Comparison of ENCODE assay signal across 8 mouse cellular contexts in genomic region chr4:45106409-45106808, GRCm38 (mm10). TPM values are rescaled to one million over a fixed set of nuclear protein-coding genes. Genes with fewer than 3 reads are reported as not detected.
A peak's percentile ranks its signal among the peaks of the same experiment; 100 is the strongest.
DNase-seq lines count a peak whose midpoint lies in the region; ATAC-seq lines count a peak whose summit lies in the region.

No protein-coding gene starts in this region.

- peak overlapping the region; percentile 81; the same call in 1 of the 2 replicates for H3K9ac ChIP-seq in kidney, embryonic 15.5 days
- no peak overlapping the region for H3K9ac ChIP-seq in hindbrain, embryonic 16.5 days (ENCODE audit: low read depth, low read length)
- H3K9ac ChIP-seq in midbrain, embryonic 16.5 days (ENCODE audit: low read depth, low read length): no peak overlapping the region

- peaks cover 41% of the 10 kb centered on the region for H3K36me3 ChIP-seq in kidney, embryonic 15.5 days
- H3K36me3 ChIP-seq in hindbrain, embryonic 16.5 days (ENCODE audit: control insufficient read depth, insufficient read depth, low read length): 0 out of 2 replicates have a peak, but pooled peaks cover 10% of the 10 kb centered on the region
- peaks cover 8% of the 10 kb centered on the region; the same call in 1 of the 2 replicates for H3K36me3 ChIP-seq in midbrain, embryonic 16.5 days (ENCODE audit: control insufficient read depth, insufficient read depth, low read length)

- H3K27ac ChIP-seq in kidney, embryonic 15.5 days: no peak overlapping the region
- no peak overlapping the region for H3K27ac ChIP-seq in hindbrain, embryonic 16.5 days (ENCODE audit: low read depth, low read length)
- no peak overlapping the region for H3K27ac ChIP-seq in midbrain, embryonic 16.5 days (ENCODE audit: low read length)

- 80% methylated on average over 5 of the region's 5 CpGs for WGBS in kidney, embryonic 15.5 days
- WGBS in hindbrain, embryonic 16.5 days: 67% methylated on average over 5 of the region's 5 CpGs
- 72% methylated on average over 5 of the region's 5 CpGs for WGBS in midbrain, embryonic 16.5 days

- no peaks in the 10 kb centered on the region for H3K9me3 ChIP-seq in kidney, embryonic 15.5 days (replicated peaks)
- no peaks in the 10 kb centered on the region for H3K9me3 ChIP-seq in hindbrain, embryonic 16.5 days (ENCODE audit: control insufficient read depth, low read length)
- no peaks in the 10 kb centered on the region for H3K9me3 ChIP-seq in midbrain, embryonic 16.5 days (replicated peaks; ENCODE audit: control insufficient read depth, low read length, poor library complexity, severe bottlenecking)

- DNase-seq in kidney, adult 9 months: no peak
- peak; percentile 37 for DNase-seq in NIH3T3 (ENCODE audit: low read depth)
- DNase-seq in cerebellum, postnatal 10 days: no peak
- DNase-seq in left cerebral cortex, adult 8-10 months (ENCODE audit: low spot score in 2 of 2): no peak
- no peak for DNase-seq in thymus, postnatal 36 days

- no peak for ATAC-seq in kidney, embryonic 15.5 days (replicated peaks; ENCODE audit: low FRiP score)
- ATAC-seq in hindbrain, embryonic 16.5 days: no peak
- no peak for ATAC-seq in midbrain, embryonic 16.5 days

- peaks cover 13% of the 10 kb centered on the region for H3K4me1 ChIP-seq in kidney, embryonic 15.5 days
- H3K4me1 ChIP-seq in hindbrain, embryonic 16.5 days (ENCODE audit: control insufficient read depth, insufficient read depth, low read depth, low read length): peaks cover 10% of the 10 kb centered on the region
- peaks cover 11% of the 10 kb centered on the region for H3K4me1 ChIP-seq in midbrain, embryonic 16.5 days (ENCODE audit: control insufficient read depth, insufficient read depth, low read length)

- H3K4me3 ChIP-seq in kidney, embryonic 15.5 days (replicated peaks): peak overlapping the region; percentile 81
- H3K4me3 ChIP-seq in hindbrain, embryonic 16.5 days (ENCODE audit: low read length): no peak overlapping the region
- H3K4me3 ChIP-seq in midbrain, embryonic 16.5 days (ENCODE audit: low read depth, low read length): no peak overlapping the region

- no peaks in the 10 kb centered on the region for H3K27me3 ChIP-seq in kidney, embryonic 15.5 days
- no peaks in the 10 kb centered on the region for H3K27me3 ChIP-seq in hindbrain, embryonic 16.5 days (replicated peaks; ENCODE audit: control insufficient read depth, insufficient read depth, low read length)
- no peaks in the 10 kb centered on the region for H3K27me3 ChIP-seq in midbrain, embryonic 16.5 days (ENCODE audit: control insufficient read depth, insufficient read depth, low read depth, low read length)

- H3K4me2 ChIP-seq in kidney, embryonic 15.5 days: peak overlapping the region; percentile 77
- peak overlapping the region; percentile 63; the same call in 1 of the 2 replicates for H3K4me2 ChIP-seq in hindbrain, embryonic 16.5 days (ENCODE audit: low read length)
- peak overlapping the region; percentile 89; the same call in 1 of the 2 replicates for H3K4me2 ChIP-seq in midbrain, embryonic 16.5 days (ENCODE audit: low read length)

RNA-seq across cellular contexts. Expression of gene Tomm5, which starts 1.5 kb away (rescaled TPM):
- polyA plus RNA-seq in kidney, embryonic 15.5 days (2015; fragmentation: Nextera tagmentation; extraction: Ambion mirVana): 247 and 270 TPM in 2 replicates
- 154 and 185 TPM in 2 replicates for polyA plus RNA-seq in hindbrain, embryonic 16.5 days (2015; fragmentation: Nextera tagmentation; extraction: Ambion mirVana)
- 139 and 150 TPM in 2 replicates for polyA plus RNA-seq in midbrain, embryonic 16.5 days (2015; fragmentation: Nextera tagmentation; extraction: Ambion mirVana)
- 10 to 100 TPM; 51.0 to 66.8 (median 61.3) TPM for total RNA-seq in left cerebral cortex, adult 8-10 months (2022)

RNA-seq across cellular contexts. Expression of gene Fbxo10, which starts 22.0 kb away (rescaled TPM):
- 13.5 and 16.0 TPM in 2 replicates for polyA plus RNA-seq in kidney, embryonic 15.5 days (2015; fragmentation: Nextera tagmentation; extraction: Ambion mirVana)
- 18.7 and 22.1 TPM in 2 replicates for polyA plus RNA-seq in hindbrain, embryonic 16.5 days (2015; fragmentation: Nextera tagmentation; extraction: Ambion mirVana)
- 18.0 and 21.1 TPM in 2 replicates for polyA plus RNA-seq in midbrain, embryonic 16.5 days (2015; fragmentation: Nextera tagmentation; extraction: Ambion mirVana)
- total RNA-seq in left cerebral cortex, adult 8-10 months (2022): 10 to 100 TPM; 30.5 to 33.5 (median 31.9) TPM
